In the genomic region with DNA sequence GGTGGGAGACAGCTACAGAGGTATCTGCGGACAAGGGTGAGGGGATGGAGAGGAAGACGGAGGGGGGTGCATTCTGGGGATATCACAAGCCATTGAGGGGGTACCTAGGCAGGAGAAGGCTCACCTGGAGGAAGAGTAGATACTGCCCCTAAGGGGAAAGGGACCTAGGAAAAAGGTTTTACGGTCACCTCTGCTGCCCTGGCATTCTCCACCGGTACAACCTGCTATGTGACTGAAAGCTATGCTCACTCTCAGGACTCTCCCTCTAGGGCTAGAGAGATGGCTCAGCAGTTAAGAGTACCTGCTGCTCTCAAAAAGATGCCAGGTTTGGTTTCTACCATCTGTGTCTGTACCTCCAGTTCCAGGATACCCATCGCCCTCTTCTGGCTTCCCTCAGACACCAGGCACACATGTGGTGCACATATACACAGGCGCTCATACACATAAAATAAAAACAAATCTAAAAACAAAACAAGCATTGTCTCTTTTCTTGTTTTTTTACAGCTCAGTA, we compare ENCODE assay signal across 19 mouse cellular contexts. TPM values are rescaled to one million over a fixed set of nuclear protein-coding genes. Genes with fewer than 3 reads are reported as not detected.
DNase-seq lines count a peak whose midpoint lies in the region; ATAC-seq lines count a peak whose summit lies in the region.
"Had no signal": no experiment of that assay in that cellular context is flagged by ENCODE, and none has a peak within 500 bp of the region (broad histone marks: within the 10 kb centered on the region; RNA-seq: fewer than 3 reads in every experiment).

No protein-coding gene starts in this region.

- H3K4me2 ChIP-seq in midbrain, embryonic 11.5 days: no peak overlapping the region
- H3K4me2 ChIP-seq in limb, embryonic 13.5 days (replicated peaks): no peak overlapping the region
- H3K4me2 ChIP-seq in stomach, embryonic 15.5 days: peak overlapping the region; percentile 61; the same call in 1 of the 2 replicates

- H3K27me3 ChIP-seq in midbrain, embryonic 11.5 days (ENCODE audit: control insufficient read depth, insufficient read depth, low read length): no peaks in the 10 kb centered on the region
- peaks cover 35% of the 10 kb centered on the region for H3K27me3 ChIP-seq in midbrain, embryonic 10.5 days (ENCODE audit: low read depth, poor library complexity, severe bottlenecking)
- H3K27me3 ChIP-seq in limb, embryonic 13.5 days: peaks cover 21% of the 10 kb centered on the region
- H3K27me3 ChIP-seq in stomach, embryonic 15.5 days (replicated peaks): no peaks in the 10 kb centered on the region

- no peak overlapping the region for H3K9ac ChIP-seq in midbrain, embryonic 11.5 days (ENCODE audit: low read length)
- no peak overlapping the region for H3K9ac ChIP-seq in limb, embryonic 13.5 days
- no peak overlapping the region for H3K9ac ChIP-seq in stomach, embryonic 15.5 days

- H3K9me3 ChIP-seq in midbrain, embryonic 11.5 days (ENCODE audit: control insufficient read depth, low read length): no peaks in the 10 kb centered on the region
- 0 out of 2 replicates have a peak, but pooled peaks cover 3% of the 10 kb centered on the region for H3K9me3 ChIP-seq in midbrain, embryonic 10.5 days (replicated peaks)
- no peaks in the 10 kb centered on the region for H3K9me3 ChIP-seq in limb, embryonic 13.5 days
- no peaks in the 10 kb centered on the region for H3K9me3 ChIP-seq in stomach, embryonic 15.5 days

- WGBS in midbrain, embryonic 11.5 days: 94% methylated on average over 6 of the region's 6 CpGs
- 92% methylated on average over 6 of the region's 6 CpGs for WGBS in midbrain, embryonic 10.5 days
- WGBS in limb, embryonic 13.5 days: 93% methylated on average over 6 of the region's 6 CpGs
- 90% methylated on average over 6 of the region's 6 CpGs for WGBS in stomach, embryonic 15.5 days

- ATAC-seq in midbrain, embryonic 11.5 days (ENCODE audit: low FRiP score): no peak
- ATAC-seq in limb, embryonic 13.5 days (ENCODE audit: low FRiP score, low read depth): no peak
- ATAC-seq in stomach, embryonic 15.5 days (ENCODE audit: insufficient read depth, low FRiP score, low read depth): no peak
- no peak for ATAC-seq in granulocyte monocyte progenitor cell, adult 5-6 weeks (replicated peaks; ENCODE audit: poor library complexity, severe bottlenecking)

- H3K27ac ChIP-seq in midbrain, embryonic 11.5 days (ENCODE audit: low read depth, low read length): no peak overlapping the region
- H3K27ac ChIP-seq in midbrain, embryonic 10.5 days (replicated peaks): no peak overlapping the region
- H3K27ac ChIP-seq in limb, embryonic 13.5 days: no peak overlapping the region
- no peak overlapping the region for H3K27ac ChIP-seq in stomach, embryonic 15.5 days

- intact Hi-C loops in heart, postnatal 10 days (cut with DNase I): loop anchor here (5.0 kb wide), 1 partner anchor 297 kb away; a partner anchor contains a TSS

- H3K4me3 ChIP-seq in midbrain, embryonic 11.5 days (ENCODE audit: low read depth, low read length): no peak overlapping the region
- no peak overlapping the region for H3K4me3 ChIP-seq in midbrain, embryonic 10.5 days
- peak overlapping the region; percentile 80; the same call in 1 of the 2 replicates for H3K4me3 ChIP-seq in limb, embryonic 13.5 days
- H3K4me3 ChIP-seq in stomach, embryonic 15.5 days (replicated peaks): peak overlapping the region; percentile 73; the same call in 1 of the 2 replicates

- H3K36me3 ChIP-seq in midbrain, embryonic 11.5 days (ENCODE audit: control insufficient read depth, insufficient read depth, low read length): no peaks in the 10 kb centered on the region
- no peaks in the 10 kb centered on the region for H3K36me3 ChIP-seq in midbrain, embryonic 10.5 days
- no peaks in the 10 kb centered on the region for H3K36me3 ChIP-seq in limb, embryonic 13.5 days
- no peaks in the 10 kb centered on the region for H3K36me3 ChIP-seq in stomach, embryonic 15.5 days
- H3K36me3 ChIP-seq: G1E had no signal

- peak; percentile 74 for DNase-seq in heart, adult 11 months
- DNase-seq in heart, postnatal 10 days: no peak
- peak; percentile 73 for DNase-seq in midbrain, embryonic 11.5 days (ENCODE audit: low spot score, missing footprints)
- no peak for DNase-seq in midbrain, embryonic 10.5 days (ENCODE audit: low spot score)
- DNase-seq in adrenal gland, postnatal 14 days: no peak
- DNase-seq: adrenal gland, adult 2 months; gastrocnemius, postnatal 14 days; heart, postnatal 36 days; kidney, adult 2 months; liver; lung, adult 18-20 months; lung, postnatal 4 days; spleen, adult 18-20 months; thymus, postnatal 14 days had no signal

- peaks cover 10% of the 10 kb centered on the region for H3K4me1 ChIP-seq in midbrain, embryonic 11.5 days (ENCODE audit: control insufficient read depth, insufficient read depth, low read length)
- H3K4me1 ChIP-seq in midbrain, embryonic 10.5 days: peaks cover 28% of the 10 kb centered on the region
- peaks cover 26% of the 10 kb centered on the region for H3K4me1 ChIP-seq in limb, embryonic 13.5 days
- peaks cover 12% of the 10 kb centered on the region for H3K4me1 ChIP-seq in stomach, embryonic 15.5 days

RNA-seq across cellular contexts. Expression of a gene that starts 1.6 kb away (rescaled TPM):
- total RNA-seq in heart, postnatal 10 days (2021): 1 to 10 TPM; 5.0 to 6.5 TPM
- polyA plus RNA-seq in midbrain, embryonic 11.5 days (2014; fragmentation: Nextera tagmentation; extraction: Ambion mirVana): 2.0 and 3.2 TPM in 2 replicates
- 2.9 and 3.3 TPM in 2 replicates for polyA plus RNA-seq in midbrain, embryonic 10.5 days (2016; fragmentation: Nextera tagmentation; extraction: Ambion mirVana)
- 6.2 and 6.3 TPM in 2 replicates for polyA plus RNA-seq in limb, embryonic 13.5 days (2015; fragmentation: Nextera tagmentation; extraction: Ambion mirVana)
- 4.5 and 5.0 TPM in 2 replicates for polyA plus RNA-seq in stomach, embryonic 15.5 days (2015; fragmentation: Nextera tagmentation; extraction: Ambion mirVana)
- total RNA-seq in adrenal gland, postnatal 14 days (2021): 4.0 and 5.6 TPM in 2 replicates
- not detected in 2 replicates for total RNA-seq in granulocyte monocyte progenitor cell, adult 5-6 weeks (2014; fragmentation: Nextera tagmentation)
- not detected in 2 replicates for total RNA-seq in granulocyte monocyte progenitor cell, adult 5-6 weeks (2017)
- total RNA-seq: neutrophil, adult 5-6 weeks had no signal
- polyA plus RNA-seq: G1E had no signal

RNA-seq across cellular contexts. Expression of a gene that starts 36.1 kb away (rescaled TPM):
- under 1 TPM; 0.62 to 0.96 TPM for total RNA-seq in heart, postnatal 10 days (2021)
- polyA plus RNA-seq in midbrain, embryonic 11.5 days (2014; fragmentation: Nextera tagmentation; extraction: Ambion mirVana): 4.6 and 6.1 TPM in 2 replicates
- polyA plus RNA-seq in midbrain, embryonic 10.5 days (2016; fragmentation: Nextera tagmentation; extraction: Ambion mirVana): 6.5 and 7.8 TPM in 2 replicates
- 3.8 and 4.3 TPM in 2 replicates for polyA plus RNA-seq in limb, embryonic 13.5 days (2015; fragmentation: Nextera tagmentation; extraction: Ambion mirVana)
- polyA plus RNA-seq in stomach, embryonic 15.5 days (2015; fragmentation: Nextera tagmentation; extraction: Ambion mirVana): 32.2 and 34.4 TPM in 2 replicates
- total RNA-seq in adrenal gland, postnatal 14 days (2021): 0.74 and 1.7 TPM in 2 replicates
- total RNA-seq in granulocyte monocyte progenitor cell, adult 5-6 weeks (2014; fragmentation: Nextera tagmentation): 1.7 TPM in 1 of 2 replicates, not detected in the other
- 0.82 and 0.98 TPM in 2 replicates for total RNA-seq in granulocyte monocyte progenitor cell, adult 5-6 weeks (2017)
- total RNA-seq: G1E had no signal
- polyA plus RNA-seq: G1E had no signal

Comparison
In these comparisons a context has a peak if more than half of its experiments do, and no peak if none do; other contexts are left out.
1. DNase-seq: peak in heart, adult 11 months (single experiment) and midbrain, embryonic 11.5 days (single experiment); none in heart, postnatal 10 days (0 of 2), midbrain, embryonic 10.5 days (single experiment) and adrenal gland, postnatal 14 days (single experiment).
2. H3K4me3 ChIP-seq: peak in limb, embryonic 13.5 days (single experiment) and stomach, embryonic 15.5 days (single experiment); none in midbrain, embryonic 11.5 days (single experiment) and midbrain, embryonic 10.5 days (single experiment).